Mouse (Mus musculus): ENCODE data around the gene Prcp. TPM values are rescaled to one million over a fixed set of nuclear protein-coding genes. Genes with fewer than 3 reads are reported as not detected.

The Prcp gene
- 22.3 and 22.7 TPM in 2 replicates for polyA plus RNA-seq (2015; fragmentation: Nextera tagmentation; extraction: Ambion mirVana)

DNA sequence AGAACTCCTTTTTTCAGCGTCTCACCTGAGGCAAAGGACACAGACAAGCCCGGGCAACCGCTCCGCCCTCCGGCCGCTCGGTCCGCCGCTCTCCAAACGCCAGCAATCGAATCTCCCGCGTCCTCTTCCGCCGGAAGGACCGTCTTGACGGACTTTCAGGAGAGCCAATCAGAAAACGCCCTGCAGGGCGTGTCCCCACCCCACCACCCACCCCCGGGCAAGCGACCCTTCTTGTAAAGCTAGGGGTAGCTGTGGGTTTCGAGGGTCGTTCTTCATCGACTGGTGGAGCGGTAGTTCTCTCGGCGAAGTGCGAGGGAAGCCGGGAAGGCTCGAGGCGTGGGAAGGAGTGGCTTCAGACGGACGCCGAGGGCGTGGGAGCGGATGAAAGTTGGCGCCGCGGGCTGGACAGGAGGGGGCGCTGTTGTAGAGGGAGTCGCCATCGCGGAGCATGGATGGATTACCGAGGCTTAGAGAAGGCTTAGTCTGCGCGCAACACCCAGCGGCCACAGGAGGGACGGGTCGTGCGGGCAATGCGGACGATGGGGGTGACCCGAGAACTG is at the start of gene Prcp, which contains the start of gene Ddias:
Gene Prcp (plus strand): TSS at position 355 of the 560 bp plus-strand sequence.
Gene Ddias (minus strand): TSS at position 132 of the 560 bp plus-strand sequence.
- H3K4me2 ChIP-seq (replicated peaks), result peak within 1 kb of the TSS; percentile 83
- H3K4me3 ChIP-seq (replicated peaks), result peak within 1 kb of the TSS; percentile 64
- no peaks in the 10 kb centered on the region; the same call in 1 of the 2 replicates for H3K4me1 ChIP-seq (replicated peaks)
- peak within 1 kb of the TSS; percentile 98 for H3K27ac ChIP-seq
- no peaks in the 10 kb centered on the region for H3K9me3 ChIP-seq
- H3K27me3 ChIP-seq (replicated peaks), result no peaks in the 10 kb centered on the region
- peak within 1 kb of the TSS; percentile 68 for H3K9ac ChIP-seq
- H3K36me3 ChIP-seq, result no peaks in the 10 kb centered on the region
- under 1% methylated on average over 53 of the region's 53 CpGs for WGBS
- ATAC-seq, result peak; percentile 87

DNA sequence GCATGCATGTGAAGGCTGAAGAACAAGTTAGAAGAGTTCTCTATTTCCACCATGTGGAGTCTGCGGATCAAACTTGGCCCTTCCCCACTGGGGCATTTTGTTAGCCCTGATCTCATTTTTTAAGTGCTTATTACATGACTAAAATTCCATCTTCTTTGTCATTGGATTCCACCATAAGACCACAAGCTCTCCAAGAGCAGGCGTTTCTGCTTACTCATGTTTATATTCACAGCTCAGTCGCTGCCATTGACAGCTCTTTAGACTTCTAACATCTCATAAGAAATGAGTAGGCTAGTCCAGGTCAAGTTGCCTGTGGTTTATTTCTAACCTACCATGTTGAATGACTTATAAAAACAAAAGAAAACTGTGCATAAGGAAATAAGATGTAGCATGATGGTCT is 48.0 kb upstream of the Prcp start:
- Histone ChIP-seq H3K9me3 (no peaks in the 10 kb centered on the region), H3K4me1 (replicated peaks) (0 out of 2 replicates have a peak, but pooled peaks cover 5% of the 10 kb centered on the region), H3K4me3 (replicated peaks) (no peak overlapping the region), H3K27me3 (replicated peaks) (no peaks in the 10 kb centered on the region), H3K9ac (no peak overlapping the region), H3K36me3 (no peaks in the 10 kb centered on the region), H3K27ac (no peak overlapping the region), H3K4me2 (replicated peaks) (no peak overlapping the region)
- WGBS, result 76% methylated on average over 3 of the region's 3 CpGs
- no peak for ATAC-seq

DNA sequence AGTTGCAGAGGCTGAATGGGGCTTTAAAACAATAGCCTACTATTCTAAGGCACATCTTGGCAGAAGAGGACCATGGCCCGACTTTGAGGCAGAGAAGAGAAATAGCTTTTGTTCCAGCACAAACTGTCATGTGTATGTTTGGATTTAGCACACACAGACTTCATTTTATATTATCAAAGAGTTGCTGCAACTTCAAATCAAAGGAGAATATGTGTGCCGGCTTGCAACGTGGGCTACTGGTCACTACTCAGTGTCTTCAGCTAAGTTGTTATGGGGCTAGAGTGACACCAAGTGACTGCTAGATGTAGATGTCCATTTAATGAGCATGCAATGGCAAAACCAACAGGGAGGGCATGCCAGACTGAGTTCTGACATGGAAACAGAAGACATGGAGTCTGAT is 46.3 kb upstream of the Prcp start:
- 62% methylated on average over 3 of the region's 3 CpGs for WGBS

DNA sequence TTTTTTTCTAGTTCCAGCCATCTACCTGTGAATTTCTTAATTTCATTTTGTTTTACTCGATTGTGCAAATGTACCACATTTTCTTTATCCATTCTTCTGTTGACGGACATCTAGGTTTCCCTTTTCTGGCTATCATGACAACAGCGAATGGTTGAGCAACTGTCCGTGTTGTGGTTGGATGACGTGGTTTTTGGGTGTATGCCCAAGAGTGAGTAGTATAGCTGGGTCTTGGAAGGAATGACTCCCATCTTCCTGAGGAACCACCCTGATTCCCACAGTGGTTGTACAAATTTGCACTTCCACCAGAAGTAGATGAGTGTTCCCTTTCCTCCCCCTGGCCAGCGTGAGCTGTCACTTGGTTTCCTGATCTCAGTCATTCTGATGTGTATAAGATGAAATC is 41.9 kb upstream of the Prcp start:
- Histone ChIP-seq H3K9me3 (no peaks in the 10 kb centered on the region), H3K4me2 (replicated peaks) (no peak overlapping the region), H3K9ac (no peak overlapping the region), H3K36me3 (0 out of 2 replicates have a peak, but pooled peaks cover 6% of the 10 kb centered on the region), H3K27me3 (replicated peaks) (no peaks in the 10 kb centered on the region), H3K4me1 (replicated peaks) (no peaks in the 10 kb centered on the region), H3K4me3 (replicated peaks) (no peak overlapping the region), H3K27ac (no peak overlapping the region)
- ATAC-seq, result no peak
- 88% methylated on average over 6 of the region's 6 CpGs for WGBS

More for the DNA sequence above, 46.3 kb upstream of the Prcp start:
- Histone ChIP-seq H3K27ac (no peak overlapping the region), H3K4me3 (replicated peaks) (no peak overlapping the region), H3K27me3 (replicated peaks) (no peaks in the 10 kb centered on the region), H3K9ac (no peak overlapping the region), H3K4me1 (replicated peaks) (no peaks in the 10 kb centered on the region), H3K4me2 (replicated peaks) (no peak overlapping the region), H3K36me3 (0 out of 2 replicates have a peak, but pooled peaks cover 4% of the 10 kb centered on the region), H3K9me3 (no peaks in the 10 kb centered on the region)
- ATAC-seq, result no peak

DNA sequence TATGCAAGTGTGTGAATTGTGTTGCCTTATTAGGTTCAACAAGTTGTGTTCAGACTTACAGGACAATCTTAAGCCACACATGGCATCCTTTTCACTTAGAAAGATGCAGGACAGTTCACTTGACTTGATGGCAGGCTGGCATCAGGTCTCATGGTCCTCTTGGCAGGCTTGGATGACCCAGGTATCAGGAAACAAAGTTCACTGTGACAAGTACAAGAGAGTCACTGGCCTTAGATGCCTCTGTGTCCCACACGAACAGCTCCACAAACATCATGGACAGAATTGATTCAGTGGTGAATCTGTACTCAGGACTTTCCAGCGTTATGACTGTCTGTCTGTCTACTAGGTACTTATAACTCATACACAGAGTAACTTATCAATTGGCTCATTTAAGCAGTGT is 39.9 kb upstream of the Prcp start:
- H3K9me3 ChIP-seq, result no peaks in the 10 kb centered on the region
- WGBS, result 88% methylated on average over 2 of the region's 2 CpGs

DNA sequence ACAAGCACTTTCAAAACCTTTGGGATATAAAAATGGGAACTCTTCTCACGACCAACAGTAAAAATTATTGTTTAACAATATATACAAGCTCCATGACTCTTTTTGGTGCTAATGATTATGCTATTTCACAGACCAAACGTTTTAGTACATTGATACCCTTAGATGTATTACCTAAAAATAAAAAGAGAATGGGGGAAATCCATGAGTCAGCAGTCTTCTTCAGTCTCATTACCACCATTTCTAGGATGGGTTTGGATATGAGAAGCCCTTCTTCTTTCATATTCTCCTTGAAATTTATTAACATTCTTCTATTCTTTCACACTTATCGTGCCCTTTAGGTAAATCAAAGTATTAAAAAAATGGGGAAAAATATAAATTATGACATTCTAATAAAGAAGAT is 37.8 kb upstream of the Prcp start:
- Histone ChIP-seq H3K27ac (no peak overlapping the region), H3K27me3 (replicated peaks) (no peaks in the 10 kb centered on the region), H3K4me2 (replicated peaks) (no peak overlapping the region), H3K9ac (no peak overlapping the region), H3K4me1 (replicated peaks) (no peaks in the 10 kb centered on the region), H3K36me3 (0 out of 2 replicates have a peak, but pooled peaks cover 6% of the 10 kb centered on the region), H3K9me3 (no peaks in the 10 kb centered on the region), H3K4me3 (replicated peaks) (no peak overlapping the region)
- 84% methylated on average over 3 of the region's 3 CpGs for WGBS
- ATAC-seq, result no peak

More for the DNA sequence above, 39.9 kb upstream of the Prcp start:
- Histone ChIP-seq H3K27ac (no peak overlapping the region), H3K9ac (no peak overlapping the region), H3K27me3 (replicated peaks) (no peaks in the 10 kb centered on the region), H3K36me3 (0 out of 2 replicates have a peak, but pooled peaks cover 6% of the 10 kb centered on the region), H3K4me1 (replicated peaks) (no peaks in the 10 kb centered on the region), H3K4me3 (replicated peaks) (no peak overlapping the region), H3K4me2 (replicated peaks) (no peak overlapping the region)
- no peak for ATAC-seq

DNA sequence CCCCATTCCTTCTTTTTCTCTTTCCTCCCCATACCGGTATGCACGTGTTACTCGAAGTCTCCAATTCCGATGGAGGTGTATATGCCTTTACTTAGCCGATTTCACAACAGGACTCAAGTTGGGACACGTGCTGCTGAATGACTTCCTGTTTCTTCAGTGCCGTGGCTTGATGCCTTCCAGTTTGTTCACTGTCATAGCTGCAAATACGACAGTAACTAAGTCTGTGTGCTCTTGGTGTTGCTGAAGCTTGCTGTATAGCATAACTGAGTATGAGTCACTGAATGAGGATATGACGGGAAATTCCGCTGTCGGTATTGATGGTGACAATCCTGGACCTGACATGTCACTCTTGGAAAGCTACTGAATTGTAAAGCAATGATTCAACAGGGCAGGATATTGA is 37.0 kb upstream of the Prcp start:
- Histone ChIP-seq H3K36me3 (0 out of 2 replicates have a peak, but pooled peaks cover 6% of the 10 kb centered on the region), H3K27me3 (replicated peaks) (no peaks in the 10 kb centered on the region), H3K4me1 (replicated peaks) (no peaks in the 10 kb centered on the region), H3K4me2 (replicated peaks) (no peak overlapping the region), H3K9ac (no peak overlapping the region), H3K4me3 (replicated peaks) (no peak overlapping the region), H3K27ac (no peak overlapping the region), H3K9me3 (no peaks in the 10 kb centered on the region)
- 83% methylated on average over 11 of the region's 11 CpGs for WGBS
- ATAC-seq, result no peak

DNA sequence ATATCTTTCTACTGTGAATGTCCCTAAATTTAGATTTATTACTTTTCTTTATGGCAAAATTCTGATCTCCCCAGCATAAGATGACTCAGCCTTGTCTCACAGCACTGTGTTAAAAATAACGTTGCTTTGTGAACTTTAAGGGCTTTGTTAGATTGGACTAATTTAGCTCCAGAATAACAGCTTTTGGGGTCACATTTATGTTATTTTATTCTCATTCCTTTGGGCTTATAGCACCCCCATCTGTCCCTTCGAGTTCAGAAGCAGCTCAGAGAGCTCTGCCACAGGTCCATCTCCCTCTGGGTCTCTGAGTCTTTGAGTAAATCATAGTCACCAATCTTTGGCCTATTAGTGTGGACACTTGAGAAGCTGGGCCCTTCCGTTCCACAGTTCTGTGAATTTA is 36.4 kb upstream of the Prcp start:
- no peaks in the 10 kb centered on the region for H3K9me3 ChIP-seq
- H3K36me3 ChIP-seq, result 0 out of 2 replicates have a peak, but pooled peaks cover 3% of the 10 kb centered on the region
- 57% methylated on average over 3 of the region's 3 CpGs for WGBS
- no peak overlapping the region for H3K27ac ChIP-seq
- H3K4me1 ChIP-seq (replicated peaks), result no peaks in the 10 kb centered on the region
- no peak for ATAC-seq
- no peak overlapping the region for H3K4me3 ChIP-seq (replicated peaks)
- H3K4me2 ChIP-seq (replicated peaks), result no peak overlapping the region
- no peaks in the 10 kb centered on the region for H3K27me3 ChIP-seq (replicated peaks)
- no peak overlapping the region for H3K9ac ChIP-seq

DNA sequence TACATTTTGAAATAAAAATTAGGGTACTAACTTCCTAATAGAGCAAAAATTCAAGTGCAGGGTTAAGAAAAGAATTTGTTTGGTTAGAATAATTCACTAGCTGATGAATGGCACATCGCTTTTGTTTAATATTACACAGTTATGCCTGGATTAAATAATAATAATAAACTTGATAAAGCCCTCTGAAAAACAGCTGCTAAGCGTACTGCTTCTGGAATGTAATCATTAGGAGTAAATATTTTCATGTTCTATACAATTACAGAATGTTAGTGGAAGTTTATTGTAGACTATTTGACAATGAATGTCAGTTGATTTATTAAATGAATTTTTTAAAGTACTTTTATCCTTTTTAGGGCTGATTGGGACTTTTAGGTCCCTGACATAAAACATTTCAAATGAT is 32.0 kb upstream of the Prcp start:
- Histone ChIP-seq H3K4me1 (replicated peaks) (no peaks in the 10 kb centered on the region), H3K27me3 (replicated peaks) (no peaks in the 10 kb centered on the region), H3K27ac (no peak overlapping the region), H3K9ac (no peak overlapping the region), H3K4me3 (replicated peaks) (no peak overlapping the region), H3K4me2 (replicated peaks) (no peak overlapping the region), H3K9me3 (no peaks in the 10 kb centered on the region), H3K36me3 (no peaks in the 10 kb centered on the region)
- peak; percentile 68 for ATAC-seq
- 54% methylated on average over 2 of the region's 2 CpGs for WGBS

DNA sequence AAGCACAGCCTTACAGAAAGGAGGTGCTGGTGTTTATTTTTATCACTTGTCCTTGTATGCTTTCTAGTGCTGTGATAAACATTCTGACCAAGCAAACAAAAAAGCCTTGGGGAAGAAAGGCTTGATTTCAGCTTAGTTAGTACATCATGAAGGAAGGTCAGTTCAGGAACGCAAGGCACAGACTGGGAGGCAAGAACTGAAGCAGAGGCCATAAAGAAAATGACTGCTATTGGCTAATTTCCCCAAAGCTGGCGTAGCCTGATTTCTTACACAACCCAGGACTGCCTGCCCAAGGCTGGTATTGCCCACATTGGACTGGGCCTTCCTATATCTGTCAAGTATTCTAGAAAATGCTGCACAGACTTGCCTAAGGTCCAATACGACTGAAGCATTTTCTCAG is 26.0 kb upstream of the Prcp start:
- no peak for ATAC-seq
- 83% methylated on average over 3 of the region's 3 CpGs for WGBS
- H3K9ac ChIP-seq, result no peak overlapping the region

DNA sequence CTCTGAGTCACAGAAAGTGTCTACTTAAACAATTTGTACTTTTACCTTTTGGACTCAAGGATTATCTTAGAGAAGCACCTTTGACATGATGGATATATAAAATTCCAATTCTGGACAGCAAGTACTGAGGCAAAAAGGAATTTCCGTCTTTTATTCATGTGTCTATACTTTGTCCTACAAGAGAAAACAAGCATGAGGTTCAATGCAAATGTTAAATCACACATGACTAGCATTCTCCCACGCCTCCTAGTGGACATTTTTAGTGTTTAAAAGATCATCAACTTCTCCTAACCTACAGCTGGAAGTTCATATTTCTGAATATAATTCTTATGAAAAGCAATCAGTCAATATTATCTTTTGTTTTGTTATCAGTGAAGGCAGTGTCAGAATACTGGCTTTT is 7.7 kb upstream of the Prcp start:
- no peak overlapping the region for H3K27ac ChIP-seq
- H3K9me3 ChIP-seq, result no peaks in the 10 kb centered on the region
- H3K36me3 ChIP-seq, result no peaks in the 10 kb centered on the region
- no peak overlapping the region for H3K4me2 ChIP-seq (replicated peaks)
- no peak for ATAC-seq
- no peak overlapping the region for H3K4me3 ChIP-seq (replicated peaks)
- WGBS, result 25% methylated on average over 2 of the region's 2 CpGs
- no peak overlapping the region for H3K9ac ChIP-seq
- no peaks in the 10 kb centered on the region for H3K27me3 ChIP-seq (replicated peaks)
- no peaks in the 10 kb centered on the region for H3K4me1 ChIP-seq (replicated peaks)

More for the DNA sequence above, 26.0 kb upstream of the Prcp start:
- Histone ChIP-seq H3K4me3 (replicated peaks) (no peak overlapping the region), H3K9me3 (no peaks in the 10 kb centered on the region), H3K4me2 (replicated peaks) (no peak overlapping the region), H3K4me1 (replicated peaks) (no peaks in the 10 kb centered on the region), H3K27ac (no peak overlapping the region), H3K36me3 (no peaks in the 10 kb centered on the region), H3K27me3 (replicated peaks) (no peaks in the 10 kb centered on the region)

DNA sequence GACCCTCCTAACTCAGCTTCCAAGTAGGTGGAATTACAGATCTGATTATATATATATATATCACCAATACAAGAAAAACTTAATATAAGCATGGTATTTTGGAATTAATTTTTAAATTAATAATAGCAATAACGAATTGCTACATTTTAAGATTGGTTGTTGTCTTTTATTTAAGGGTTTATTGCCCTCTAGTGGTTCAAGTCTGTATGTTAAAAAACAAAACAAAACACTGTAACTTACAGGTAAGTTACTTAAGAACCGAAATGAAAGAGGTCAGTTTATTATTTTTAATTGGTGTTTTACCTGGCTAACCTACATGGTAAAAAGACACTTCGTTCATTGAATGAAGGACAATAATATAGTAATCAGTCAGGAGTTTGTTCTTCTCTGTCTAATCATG is 4.1 kb upstream of the Prcp start:
- Histone ChIP-seq H3K27me3 (replicated peaks) (no peaks in the 10 kb centered on the region), H3K9ac (no peak overlapping the region), H3K4me1 (replicated peaks) (no peaks in the 10 kb centered on the region), H3K4me3 (replicated peaks) (no peak overlapping the region), H3K4me2 (replicated peaks) (no peak overlapping the region), H3K27ac (no peak overlapping the region), H3K9me3 (no peaks in the 10 kb centered on the region), H3K36me3 (no peaks in the 10 kb centered on the region)
- ATAC-seq, result no peak
- 68% methylated on average over 3 of the region's 3 CpGs for whole genome bisulfite sequencing

DNA sequence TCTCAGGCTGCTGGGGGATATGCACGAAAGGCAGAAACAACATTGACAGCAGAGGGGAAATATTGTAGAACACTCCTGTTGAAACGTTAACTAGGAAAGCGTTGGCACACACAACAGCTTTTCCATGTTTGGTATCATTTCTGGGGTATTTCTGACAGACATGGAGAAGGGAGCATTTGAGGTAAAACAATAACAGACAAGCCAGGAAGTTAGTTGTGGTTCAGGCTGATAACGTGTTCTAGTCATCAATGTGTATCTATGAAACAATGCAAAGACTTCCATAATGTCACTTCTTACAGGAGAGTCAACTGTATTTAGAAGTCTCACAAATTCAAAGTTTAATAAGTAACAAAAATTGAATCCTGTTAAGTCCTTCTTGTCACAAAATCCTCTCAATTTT is 2.7 kb upstream of the Prcp start:
- Histone ChIP-seq H3K4me1 (replicated peaks) (no peaks in the 10 kb centered on the region; the same call in 1 of the 2 replicates), H3K36me3 (no peaks in the 10 kb centered on the region), H3K4me3 (replicated peaks) (no peak overlapping the region), H3K27ac (no peak overlapping the region), H3K27me3 (replicated peaks) (no peaks in the 10 kb centered on the region), H3K9ac (no peak overlapping the region), H3K9me3 (no peaks in the 10 kb centered on the region), H3K4me2 (replicated peaks) (no peak overlapping the region)
- WGBS, result 86% methylated on average over 4 of the region's 4 CpGs
- ATAC-seq, result no peak
